Mouse (Mus musculus) B cell, adult (primary cell): Measurements from ENCODE around the gene Gm45711. TPM values are rescaled to one million over a fixed set of nuclear protein-coding genes. Genes with fewer than 3 reads are reported as not detected.

Experiments
- total RNA-seq: library from RNA; stranded (reverse); gene quantifications from 4 replicates; pipeline ENCODE4 v1.2.4, GENCODE M21; 2023; ENCODE audit not compliant: inconsistent age

Gm45711 gene
- total RNA-seq = not detected in 4 replicates

DNA sequence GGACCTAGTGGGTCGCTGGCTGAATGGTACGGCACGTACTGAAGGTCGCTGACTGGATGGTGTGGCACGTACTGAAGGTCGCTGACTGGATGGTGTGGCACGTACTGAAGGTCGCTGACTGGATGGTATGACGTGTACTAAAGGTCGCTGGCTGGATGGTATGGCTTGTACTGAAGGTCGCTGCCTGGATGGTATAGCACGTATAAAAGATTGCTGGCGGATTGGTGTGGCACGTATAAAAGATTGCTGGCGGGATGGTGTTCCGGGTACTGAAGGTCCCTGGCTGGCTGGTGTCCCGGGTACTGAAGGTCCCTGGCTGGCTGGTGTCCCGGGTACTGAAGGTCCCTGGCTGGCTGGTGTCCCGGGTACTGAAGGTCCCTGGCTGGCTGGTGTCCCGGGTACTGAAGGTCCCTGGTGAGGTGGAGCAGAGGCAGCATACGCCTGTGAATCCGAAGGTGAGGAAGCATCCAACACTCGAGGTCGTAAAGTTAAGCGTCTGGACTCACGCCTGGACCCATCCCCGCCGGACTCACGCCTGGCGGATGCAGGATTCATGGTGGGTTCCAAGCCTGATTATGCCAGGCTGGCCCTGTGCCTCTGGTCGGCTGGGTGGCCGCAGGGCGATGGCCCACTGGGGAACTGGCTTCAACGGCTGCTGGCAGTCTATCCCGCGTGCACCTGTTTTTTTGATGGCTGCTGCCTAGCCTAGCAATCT is at the start of gene Gm45711, which contains the start of gene Cmtm1:
Gene Gm45711, minus strand, starts transcription at position 641 of the 715 bp plus-strand sequence.
Gene Cmtm1, minus strand, starts transcription at position 705 of the 715 bp plus-strand sequence.

GRCm38 (mm10) chr8:104339229-104339982 is 29.5 kb upstream of the Gm45711 start, which contains the start of gene Cmtm3:
Gene Cmtm3, plus strand, starts transcription at chr8:104339410.

DNA sequence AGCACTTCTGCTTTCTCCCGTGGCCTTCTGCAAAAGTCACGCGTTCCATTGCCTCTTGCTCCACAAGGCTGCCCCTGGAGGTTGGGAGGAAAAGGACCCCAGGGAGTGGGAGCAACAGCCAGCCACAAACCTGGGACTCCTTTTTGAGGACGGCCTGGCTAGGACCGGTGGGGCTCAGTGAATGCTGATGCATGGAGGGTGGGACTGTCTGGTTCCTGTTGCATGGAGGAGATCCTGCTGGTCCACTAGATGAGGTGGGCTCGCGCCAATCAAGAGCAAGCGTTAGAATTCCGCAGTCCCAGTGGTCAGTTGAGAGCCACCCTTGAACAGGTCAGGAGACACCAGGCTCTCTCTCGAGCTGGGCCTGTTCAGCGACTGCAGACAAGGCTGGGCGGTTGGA is 12.0 kb upstream of the Gm45711 start, which contains the start of gene Cmtm2b:
Gene Cmtm2b, plus strand, starts transcription at position 301 of the 400 bp plus-strand sequence.

DNA sequence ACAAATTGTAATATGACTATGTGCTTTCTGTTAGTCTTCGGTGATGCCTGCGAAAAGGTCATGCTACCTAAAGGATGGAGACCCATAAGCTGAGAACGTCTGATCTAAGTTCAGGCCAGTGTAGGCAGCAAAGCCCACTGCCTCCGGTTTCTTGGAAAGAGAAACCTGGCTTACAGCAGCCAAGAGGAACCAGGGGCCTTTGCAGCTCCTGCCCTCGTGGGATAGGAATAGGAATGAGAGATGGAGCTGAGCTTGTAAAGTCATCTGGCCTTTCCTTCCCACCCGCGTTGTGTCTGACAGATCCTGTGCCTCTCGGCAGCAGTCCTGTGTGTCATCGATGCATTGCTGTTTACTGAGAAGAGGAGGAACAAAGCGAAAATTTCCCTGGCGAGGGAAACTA is 11.4 kb upstream of the Gm45711 start, which contains the start of gene Gm11020:
Gene Gm11020, plus strand, starts transcription at position 301 of the 400 bp plus-strand sequence.

GRCm38 (mm10) chr8:104293081-104293480 is 16.8 kb downstream of the Gm45711 start, which contains the start of gene Cmtm2a:
Gene Cmtm2a, minus strand, starts transcription at chr8:104293181.

DNA sequence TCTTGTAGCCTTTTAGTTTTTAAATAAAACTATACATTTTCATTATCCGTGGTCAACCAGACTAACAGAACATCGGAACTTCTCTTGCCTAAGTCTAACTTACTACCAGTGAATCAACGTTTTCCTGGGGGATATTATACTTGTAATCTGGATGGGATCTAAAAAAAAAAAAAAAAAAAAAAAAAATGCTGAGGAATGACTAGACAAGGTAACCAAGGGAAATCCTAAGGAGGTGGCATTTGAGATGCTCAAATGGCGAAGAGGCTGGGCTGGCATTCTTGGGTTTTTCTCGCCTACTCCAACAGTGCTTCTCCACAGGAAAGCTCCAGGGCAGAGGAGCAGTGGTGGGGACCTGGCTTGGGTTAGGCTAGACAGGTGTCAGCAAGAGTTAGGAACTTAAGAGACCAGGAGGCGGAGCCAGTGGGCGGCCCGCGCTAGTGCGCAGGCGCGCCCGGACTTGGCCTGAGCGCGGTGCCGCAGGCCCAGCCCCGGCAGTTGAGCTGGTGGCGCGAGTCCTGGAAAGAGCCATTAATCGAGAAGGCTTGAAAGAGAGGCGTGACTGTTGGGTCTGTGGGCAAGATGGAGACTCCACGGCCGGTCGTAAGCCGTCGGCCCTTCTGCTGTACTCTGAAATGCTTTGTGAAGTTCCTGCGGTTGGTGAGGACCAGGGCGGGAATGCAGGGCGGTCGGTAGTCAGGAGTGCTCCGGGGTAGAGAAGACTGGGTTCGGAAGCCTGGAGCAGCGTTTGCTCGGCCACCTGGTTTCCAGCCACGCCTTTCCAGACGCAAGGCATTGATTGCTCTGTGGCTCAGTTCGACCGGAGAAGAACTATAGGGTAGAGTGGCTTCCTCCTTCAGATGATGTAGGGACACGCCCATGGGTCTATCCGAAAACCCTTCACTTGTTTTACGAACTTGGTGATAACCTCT is 59.2 kb downstream of the Gm45711 start, which contains the start of gene Cklf:
Gene Cklf, plus strand, starts transcription at position 423 of the 929 bp plus-strand sequence.

GRCm38 (mm10) chr8:104248276-104248675 is 61.6 kb downstream of the Gm45711 start, which contains the start of gene Tk2:
Gene Tk2, minus strand, starts transcription at chr8:104248558.

Other genes starting within 250 kb of the Gm45711 start
- 0.64 to 1.6 TPM (median 0.92 TPM) in 4 replicates for gene Cdh5, start 208.5 kb downstream of the Gm45711 start, total RNA-seq
- 0.38 TPM in 1 of 4 replicates, not detected in the others for gene Bean1, start 139.6 kb downstream of the Gm45711 start, total RNA-seq
- gene Tk2, start 61.5 kb downstream of the Gm45711 start, total RNA-seq = 98.5 to 107 TPM (median 104 TPM) in 4 replicates
- 66.5 to 76.0 TPM (median 67.5 TPM) in 4 replicates for gene Cklf, start 59.2 kb downstream of the Gm45711 start, total RNA-seq
- not detected in 4 replicates for gene Cmtm2a, start 16.9 kb downstream of the Gm45711 start, total RNA-seq
- gene Cmtm1, start 64 bp upstream of the Gm45711 start, total RNA-seq = not detected in 4 replicates
- not detected in 4 replicates for gene Gm11020, start 11.5 kb upstream of the Gm45711 start, total RNA-seq
- not detected in 4 replicates for gene Cmtm2b, start 12.1 kb upstream of the Gm45711 start, total RNA-seq
- gene Cmtm3, start 29.3 kb upstream of the Gm45711 start, total RNA-seq = 11.3 to 18.9 TPM (median 13.8 TPM) in 4 replicates
- gene Cmtm4, start 85.7 kb upstream of the Gm45711 start, total RNA-seq = 0.48 to 0.72 TPM (median 0.60 TPM) in 4 replicates
- 49.5 to 85.5 TPM (median 58.7 TPM) in 4 replicates for gene Dync1li2, start 133.0 kb upstream of the Gm45711 start, total RNA-seq
- gene Terb1, start 199.8 kb upstream of the Gm45711 start, total RNA-seq = 2.6 to 4.0 TPM (median 3.4 TPM) in 4 replicates
- gene Nae1, start 224.6 kb upstream of the Gm45711 start, total RNA-seq = 35.0 to 43.0 TPM (median 39.4 TPM) in 4 replicates
- gene Car7, start 224.6 kb upstream of the Gm45711 start, total RNA-seq = 1.1 to 1.5 TPM (median 1.3 TPM) in 4 replicates